Mouse (Mus musculus): ENCODE data around the gene Gm10024.

DNA sequence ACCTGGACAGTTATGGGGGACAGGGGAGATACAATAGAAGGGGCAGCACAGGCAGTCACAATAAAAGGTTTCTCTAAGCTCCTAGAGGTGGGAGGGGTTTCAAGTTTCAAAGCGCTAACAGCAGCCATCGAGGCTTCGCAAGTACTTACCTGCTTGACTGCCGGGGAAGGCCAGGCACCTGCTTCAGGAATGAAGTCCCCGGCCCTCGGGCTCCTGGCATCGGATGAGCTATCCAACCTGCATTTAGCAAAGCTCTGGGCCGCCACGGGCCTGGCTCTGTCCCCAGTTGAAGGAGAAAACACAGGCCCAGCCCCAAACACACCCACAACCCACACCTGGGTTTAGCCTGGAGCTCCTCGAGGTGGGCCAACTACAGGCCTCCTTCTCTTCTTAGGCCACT, 24.2 kb upstream of the Gm10024 start:
- no peak for TF ChIP-seq GATA1 (IDR thresholded peaks at IDR 0.05; ENCODE audit: borderline replicate concordance, low read length)
- TF ChIP-seq FLI1 (IDR thresholded peaks at IDR 0.05; ENCODE audit: low read length), result no peak
